Mouse (Mus musculus): ENCODE data around the gene 1810024B03Rik. TPM values are rescaled to one million over a fixed set of nuclear protein-coding genes. Genes with fewer than 3 reads are reported as not detected.
"Not testable (repeated sequence)": the region's sequence is repeated elsewhere in the genome, so short reads cannot be mapped to it uniquely, and the experiment has no call there.

The 1810024B03Rik gene
- polyA plus RNA-seq, 1 experiment from 2014 or later = 2.0 TPM

GRCm38 (mm10) chr2:127237897-127238610, 30.0 kb upstream of the 1810024B03Rik start:
- Histone ChIP-seq H3K9me3 (no peaks in the 10 kb centered on the region), H3K4me2 (replicated peaks) (no peak overlapping the region), H3K9ac (no peak overlapping the region), H3K27ac (no peak overlapping the region), H3K4me1 (replicated peaks) (no peaks in the 10 kb centered on the region), H3K4me3 (replicated peaks) (no peak overlapping the region), H3K27me3 (replicated peaks) (no peaks in the 10 kb centered on the region), H3K36me3 (peaks cover 55% of the 10 kb centered on the region)
- no peak for ATAC-seq
- WGBS = 91% methylated on average over 11 of the region's 11 CpGs

GRCm38 (mm10) chr2:127225261-127225660, 17.2 kb upstream of the 1810024B03Rik start:
- Histone ChIP-seq H3K4me3 (replicated peaks) (no peak overlapping the region), H3K4me2 (replicated peaks) (no peak overlapping the region), H3K9ac (no peak overlapping the region), H3K27ac (no peak overlapping the region), H3K4me1 (replicated peaks) (no peaks in the 10 kb centered on the region), H3K9me3 (no peaks in the 10 kb centered on the region), H3K27me3 (replicated peaks) (no peaks in the 10 kb centered on the region), H3K36me3 (peaks cover 77% of the 10 kb centered on the region)
- ATAC-seq = no peak
- 100% methylated on average over 3 of the region's 3 CpGs for WGBS

- Histone ChIP-seq H3K4me2 (replicated peaks) (no peak overlapping the region), H3K27ac (no peak overlapping the region), H3K9me3 (no peaks in the 10 kb centered on the region), H3K4me3 (replicated peaks) (no peak overlapping the region), H3K4me1 (replicated peaks) (no peaks in the 10 kb centered on the region), H3K9ac (no peak overlapping the region), H3K36me3 (peaks cover 49% of the 10 kb centered on the region), H3K27me3 (replicated peaks) (no peaks in the 10 kb centered on the region)
- no peak for ATAC-seq
- 95% methylated on average over 5 of the region's 5 CpGs for WGBS
Observed at GRCm38 (mm10) chr2:127217746-127218145, 9.7 kb upstream of the 1810024B03Rik start.

- H3K9me3 ChIP-seq = no peaks in the 10 kb centered on the region
- peaks cover 6% of the 10 kb centered on the region for H3K4me1 ChIP-seq (replicated peaks)
- no peaks in the 10 kb centered on the region for H3K27me3 ChIP-seq (replicated peaks)
- H3K4me2 ChIP-seq (replicated peaks) = no peak overlapping the region
- peaks cover 35% of the 10 kb centered on the region for H3K36me3 ChIP-seq
- H3K27ac ChIP-seq = no peak overlapping the region
- no peak for ATAC-seq
- 93% methylated on average over 11 of the region's 11 CpGs for WGBS
- H3K4me3 ChIP-seq (replicated peaks) = no peak overlapping the region
- no peak overlapping the region for H3K9ac ChIP-seq
Observed at GRCm38 (mm10) chr2:127210701-127211100, 2.6 kb upstream of the 1810024B03Rik start.

- H3K27ac ChIP-seq = peak overlapping the region; percentile 76; the same call in 1 of the 2 replicates
- peak overlapping the region; percentile 76 for H3K4me3 ChIP-seq (replicated peaks)
- no peak for ATAC-seq
- H3K4me1 ChIP-seq (replicated peaks) = peaks cover 6% of the 10 kb centered on the region
- H3K9ac ChIP-seq = peak overlapping the region; percentile 83
- H3K4me2 ChIP-seq (replicated peaks) = peak overlapping the region; percentile 69
- H3K36me3 ChIP-seq = peaks cover 24% of the 10 kb centered on the region
- no peaks in the 10 kb centered on the region for H3K9me3 ChIP-seq
- H3K27me3 ChIP-seq (replicated peaks) = no peaks in the 10 kb centered on the region
- WGBS = 0% methylated on average over 17 of the region's 17 CpGs
Observed at GRCm38 (mm10) chr2:127208452-127208769, 331 bp upstream of the 1810024B03Rik start.

- WGBS = 94% methylated on average over 2 of the region's 2 CpGs
Observed at GRCm38 (mm10) chr2:127206916-127207315, 1.2 kb downstream of the 1810024B03Rik start.

GRCm38 (mm10) chr2:127205936-127206335, 2.1 kb downstream of the 1810024B03Rik start:
- not testable (repeated sequence) for H3K9ac ChIP-seq; H3K27ac ChIP-seq; H3K4me3 ChIP-seq (replicated peaks); H3K27me3 ChIP-seq (replicated peaks); H3K4me1 ChIP-seq (replicated peaks); H3K9me3 ChIP-seq; H3K4me2 ChIP-seq (replicated peaks); H3K36me3 ChIP-seq; ATAC-seq
- WGBS = 81% methylated on average over 4 of the region's 4 CpGs

More at GRCm38 (mm10) chr2:127206916-127207315, 1.2 kb downstream of the 1810024B03Rik start:
- no peak overlapping the region for H3K4me3 ChIP-seq (replicated peaks)
- peaks cover 6% of the 10 kb centered on the region for H3K4me1 ChIP-seq (replicated peaks)
- H3K27ac ChIP-seq = no peak overlapping the region
- no peaks in the 10 kb centered on the region for H3K9me3 ChIP-seq
- no peak overlapping the region for H3K9ac ChIP-seq
- H3K27me3 ChIP-seq (replicated peaks) = no peaks in the 10 kb centered on the region
- H3K4me2 ChIP-seq (replicated peaks) = no peak overlapping the region
- H3K36me3 ChIP-seq = peaks cover 15% of the 10 kb centered on the region
- ATAC-seq = no peak

- Histone ChIP-seq H3K4me3 (replicated peaks) (no peak overlapping the region), H3K9me3 (no peaks in the 10 kb centered on the region), H3K4me1 (replicated peaks) (peaks cover 4% of the 10 kb centered on the region), H3K9ac (no peak overlapping the region), H3K27ac (no peak overlapping the region), H3K27me3 (replicated peaks) (no peaks in the 10 kb centered on the region), H3K36me3 (0 out of 2 replicates have a peak, but pooled peaks cover 2% of the 10 kb centered on the region), H3K4me2 (replicated peaks) (no peak overlapping the region)
- no peak for ATAC-seq
- WGBS = 29% methylated on average over 3 of the region's 3 CpGs
Observed at GRCm38 (mm10) chr2:127204932-127205331, 3.1 kb downstream of the 1810024B03Rik start.

GRCm38 (mm10) chr2:127189574-127189973, 18.5 kb downstream of the 1810024B03Rik start:
- no peak overlapping the region for H3K4me3 ChIP-seq (replicated peaks)
- H3K9ac ChIP-seq = no peak overlapping the region
- H3K9me3 ChIP-seq = no peaks in the 10 kb centered on the region
- no peaks in the 10 kb centered on the region for H3K36me3 ChIP-seq
- H3K27me3 ChIP-seq (replicated peaks) = no peaks in the 10 kb centered on the region
- H3K4me2 ChIP-seq (replicated peaks) = no peak overlapping the region
- H3K4me1 ChIP-seq (replicated peaks) = no peaks in the 10 kb centered on the region
- ATAC-seq = no peak
- no peak overlapping the region for H3K27ac ChIP-seq

GRCm38 (mm10) chr2:127182598-127183381, 25.3 kb downstream of the 1810024B03Rik start:
- H3K4me3 ChIP-seq (replicated peaks) = peak overlapping the region; percentile 54
- 2% methylated on average over 17 of the region's 17 CpGs for WGBS
- H3K36me3 ChIP-seq = no peaks in the 10 kb centered on the region
- ATAC-seq = peak; percentile 100
- peak overlapping the region; percentile 69 for H3K4me2 ChIP-seq (replicated peaks)
- no peaks in the 10 kb centered on the region for H3K9me3 ChIP-seq
- peak overlapping the region; percentile 65 for H3K27ac ChIP-seq
- no peaks in the 10 kb centered on the region for H3K27me3 ChIP-seq (replicated peaks)
- no peaks in the 10 kb centered on the region for H3K4me1 ChIP-seq (replicated peaks)
- H3K9ac ChIP-seq = peak overlapping the region; percentile 56

- H3K4me1 ChIP-seq (replicated peaks); H3K4me2 ChIP-seq (replicated peaks); H3K36me3 ChIP-seq; H3K4me3 ChIP-seq (replicated peaks); H3K9me3 ChIP-seq; ATAC-seq; H3K27me3 ChIP-seq (replicated peaks); H3K27ac ChIP-seq; H3K9ac ChIP-seq: not testable (repeated sequence)
- 4% methylated on average over 1 of the region's 1 CpGs for WGBS
Observed at GRCm38 (mm10) chr2:127166261-127166660, 41.8 kb downstream of the 1810024B03Rik start.

- WGBS = 57% methylated on average over 4 of the region's 4 CpGs
- Histone ChIP-seq H3K9ac (no peak overlapping the region), H3K27ac (no peak overlapping the region), H3K4me3 (replicated peaks) (no peak overlapping the region), H3K36me3 (no peaks in the 10 kb centered on the region), H3K4me1 (replicated peaks) (no peaks in the 10 kb centered on the region), H3K4me2 (replicated peaks) (no peak overlapping the region), H3K27me3 (replicated peaks) (no peaks in the 10 kb centered on the region), H3K9me3 (no peaks in the 10 kb centered on the region)
- no peak for ATAC-seq
Observed at GRCm38 (mm10) chr2:127165675-127166074, 42.4 kb downstream of the 1810024B03Rik start.

Measured in intestine, embryonic 15.5 days (tissue).